Mouse (Mus musculus) bone marrow macrophage, adult 2 months (primary cell): ENCODE measurements at regions not wholly inside any gene's neighbourhood (a gene's known extent, or its start where the extent isn't known, plus 50 kb on each side); places are given as distances from the start of the nearest gene placed in this dataset.

ENCODE experiments used
- H3K27ac ChIP-seq: 2 replicates; pipeline ENCODE4 v1.5.1; 2012; ENCODE audit warnings: low read depth, low read length; ENCODE audit not compliant: insufficient read depth
- H3K4me1 ChIP-seq: 2 replicates; pipeline ENCODE4 v1.6.1; 2012; ENCODE audit warnings: low read length; ENCODE audit not compliant: control insufficient read depth, insufficient read depth
- H3K4me3 ChIP-seq: 2 replicates; pipeline ENCODE4 v1.5.1; 2012; ENCODE audit warnings: mild to moderate bottlenecking, low read length, moderate library complexity; ENCODE audit not compliant: insufficient read depth
- CTCF ChIP-seq: IDR thresholded peaks from 2 replicates; pipeline ENCODE4 v1.5.1; 2012; ENCODE audit warnings: low read depth, mild to moderate bottlenecking, low read length, moderate library complexity
- POLR2A ChIP-seq: IDR thresholded peaks from 2 replicates; pipeline ENCODE4 v1.6.1; 2012; ENCODE audit warnings: mild to moderate bottlenecking, low read depth, low read length, borderline replicate concordance

- TF ChIP-seq CTCF (no peak), POLR2A (no peak)
- Histone ChIP-seq H3K4me1 (peaks cover 4% of the 10 kb centered on the region), H3K27ac (no peak overlapping the region), H3K4me3 (no peak overlapping the region)
Measured at GRCm38 (mm10) chr15:36892576-36893205, 114.9 kb downstream of the Zfp706 start.

DNA sequence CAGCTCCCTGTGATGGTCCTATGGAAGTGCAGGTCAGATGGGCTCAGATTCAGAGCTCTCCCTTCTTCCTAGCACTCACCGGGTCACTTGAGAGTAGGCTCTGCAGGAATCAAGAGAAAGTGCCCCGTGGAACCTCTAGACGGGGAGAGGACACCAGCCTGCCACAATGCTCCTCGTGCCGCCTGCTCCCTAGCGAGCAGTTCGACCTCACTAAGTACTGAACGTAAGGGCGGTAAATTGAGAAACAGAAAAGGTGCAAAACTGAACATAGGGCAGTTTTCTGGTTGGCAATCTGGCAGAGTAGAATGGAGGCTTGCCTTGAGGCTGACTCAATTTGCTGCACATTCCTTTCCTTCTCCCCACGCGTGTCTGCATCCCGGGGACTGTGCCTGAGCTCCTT, 115.7 kb downstream of the Zfp706 start:
- H3K27ac ChIP-seq = no peak overlapping the region
- TF ChIP-seq CTCF (no peak), POLR2A (no peak)
- peaks cover 4% of the 10 kb centered on the region for H3K4me1 ChIP-seq
- no peak overlapping the region for H3K4me3 ChIP-seq

DNA sequence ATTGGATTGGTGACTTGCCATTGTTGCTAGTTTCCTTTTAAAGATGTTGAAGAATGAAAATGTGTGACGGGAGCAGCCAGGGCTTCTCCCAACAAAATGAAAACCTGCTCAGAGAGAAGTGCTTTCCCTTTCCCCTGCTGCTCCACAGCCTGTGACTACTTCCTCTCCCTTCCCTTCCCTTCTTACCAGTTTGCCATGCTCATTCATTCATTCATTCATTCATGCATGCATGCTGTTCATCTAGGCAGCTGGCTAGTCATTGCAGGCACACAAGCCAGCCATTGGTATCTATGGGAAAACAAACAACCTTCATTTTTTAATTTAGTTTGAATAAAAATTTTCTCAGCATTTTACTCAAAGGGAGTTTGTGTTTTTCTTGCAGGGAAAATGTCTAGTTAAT, 116.3 kb downstream of the Zfp706 start:
- H3K4me1 ChIP-seq = peaks cover 4% of the 10 kb centered on the region
- no peak overlapping the region for H3K4me3 ChIP-seq
- no peak for TF ChIP-seq CTCF
- TF ChIP-seq POLR2A = no peak
- no peak overlapping the region for H3K27ac ChIP-seq

DNA sequence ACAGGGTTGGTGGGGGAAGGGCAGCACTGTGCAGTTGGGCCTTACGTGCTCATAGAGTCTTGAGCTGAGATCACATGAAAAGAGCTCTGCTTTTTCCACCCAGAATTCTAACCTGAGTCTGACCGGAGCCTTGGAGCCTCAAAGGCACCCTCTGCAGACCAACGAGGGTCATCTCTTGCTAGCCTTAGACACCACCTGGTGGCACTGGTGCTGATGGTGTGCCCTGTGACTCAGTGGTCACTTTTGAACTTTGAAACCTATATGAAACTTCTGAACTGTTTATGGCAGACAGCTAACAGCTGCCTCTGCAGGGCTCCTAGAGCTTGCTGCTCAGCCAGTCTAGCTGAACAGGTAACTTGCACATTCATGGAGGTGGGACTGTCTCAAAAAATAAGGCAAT, 118.5 kb downstream of the Zfp706 start:
- TF ChIP-seq POLR2A (no peak), CTCF (no peak)

GRCm38 (mm10) chr15:36888351-36889069, 119.1 kb downstream of the Zfp706 start:
- no peak overlapping the region for H3K4me3 ChIP-seq
- TF ChIP-seq CTCF (no peak), POLR2A (no peak)
- no peak overlapping the region for H3K27ac ChIP-seq
- peaks cover 4% of the 10 kb centered on the region for H3K4me1 ChIP-seq

More for the DNA sequence above, 118.5 kb downstream of the Zfp706 start:
- H3K4me1 ChIP-seq = peaks cover 4% of the 10 kb centered on the region
- H3K4me3 ChIP-seq = no peak overlapping the region
- H3K27ac ChIP-seq = no peak overlapping the region

GRCm38 (mm10) chr15:36884671-36885365, 122.8 kb downstream of the Zfp706 start:
- H3K4me1 ChIP-seq = peaks cover 4% of the 10 kb centered on the region
- TF ChIP-seq POLR2A = no peak
- no peak for TF ChIP-seq CTCF
- no peak overlapping the region for H3K4me3 ChIP-seq
- H3K27ac ChIP-seq = no peak overlapping the region

DNA sequence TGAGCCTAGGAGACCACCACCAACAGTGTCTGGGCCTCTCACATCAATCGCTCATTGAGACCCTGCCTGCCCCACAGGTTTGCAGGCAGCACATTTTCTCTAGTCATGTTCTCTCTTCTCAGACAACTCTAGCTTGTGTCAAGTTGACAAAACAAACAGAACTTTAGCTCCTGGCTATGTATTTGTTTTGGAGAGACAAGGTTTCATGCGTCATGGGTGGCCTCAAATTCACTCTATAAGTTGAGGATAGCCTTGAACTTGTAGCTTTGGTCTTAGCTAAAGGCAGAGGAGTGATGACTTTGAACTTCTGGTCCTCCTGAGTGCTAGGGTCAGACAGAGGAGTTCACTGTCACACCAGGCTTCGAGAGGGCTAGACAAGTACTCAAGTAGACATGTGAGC, 123.5 kb downstream of the Zfp706 start:
- Histone ChIP-seq H3K4me3 (no peak overlapping the region), H3K27ac (no peak overlapping the region), H3K4me1 (peaks cover 9% of the 10 kb centered on the region)
- no peak for TF ChIP-seq POLR2A
- no peak for TF ChIP-seq CTCF

DNA sequence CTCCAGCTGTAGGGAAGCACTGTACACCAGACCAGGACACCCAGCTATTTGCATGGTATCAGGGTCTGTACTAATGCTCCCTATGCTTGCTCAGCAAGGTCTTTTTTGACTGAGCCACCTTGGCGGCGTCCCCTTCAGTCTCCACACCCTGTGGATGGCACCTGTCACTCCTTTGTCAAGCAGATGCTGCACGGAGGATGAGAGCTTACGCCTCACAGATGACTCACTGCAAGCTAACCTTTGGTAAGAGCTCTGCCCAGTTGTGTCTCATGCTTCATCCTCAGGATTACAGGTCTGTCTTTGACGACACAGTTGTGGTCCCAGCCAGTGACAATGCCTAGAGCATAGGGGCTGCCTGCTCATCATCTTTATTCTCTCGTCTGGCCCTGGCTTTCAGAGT, 124.4 kb downstream of the Zfp706 start:
- H3K4me1 ChIP-seq = peaks cover 10% of the 10 kb centered on the region
- no peak overlapping the region for H3K4me3 ChIP-seq
- no peak overlapping the region for H3K27ac ChIP-seq
- TF ChIP-seq POLR2A (no peak), CTCF (no peak)

DNA sequence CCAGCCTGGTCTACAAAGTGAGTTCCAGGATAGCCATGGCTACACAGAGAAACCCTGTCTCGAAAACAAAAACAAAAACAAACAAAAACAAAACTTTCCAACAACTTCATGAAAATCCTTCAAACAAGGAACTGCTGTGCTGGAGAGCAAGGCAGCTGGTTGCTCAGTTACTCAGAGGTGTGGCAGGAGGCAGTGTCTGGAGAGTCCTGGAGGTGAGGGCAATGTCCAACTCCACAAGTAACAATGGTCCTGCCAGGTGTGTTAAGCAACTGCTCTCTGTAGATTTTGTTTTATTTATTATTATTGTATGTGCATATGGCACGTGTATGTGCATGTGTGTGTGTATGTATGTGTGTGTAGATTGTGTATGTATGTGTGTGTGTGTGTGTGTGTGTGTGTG, 126.0 kb downstream of the Zfp706 start:
- Histone ChIP-seq H3K4me3 (no peak overlapping the region), H3K27ac (no peak overlapping the region), H3K4me1 (peaks cover 10% of the 10 kb centered on the region)
- TF ChIP-seq CTCF (no peak), POLR2A (no peak)

DNA sequence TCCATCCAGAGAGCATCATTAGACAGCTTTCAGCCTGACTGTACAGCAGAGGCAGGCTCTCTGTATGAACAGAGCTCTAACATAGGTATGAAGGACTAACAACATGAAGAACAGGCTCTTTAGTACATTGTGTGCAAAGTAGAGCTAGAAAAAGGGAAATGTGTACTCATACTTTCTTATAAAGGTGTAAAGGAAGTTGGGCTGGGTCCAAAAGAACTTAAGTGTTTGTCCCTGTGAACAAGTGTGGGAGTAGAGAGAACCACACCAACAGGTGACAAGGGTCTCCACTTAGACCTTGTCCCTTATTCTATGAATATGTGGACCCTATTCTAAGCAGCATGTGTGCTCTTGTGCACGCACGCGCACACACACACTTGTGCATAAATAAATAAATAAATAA, 127.0 kb downstream of the Zfp706 start:
- peaks cover 10% of the 10 kb centered on the region for H3K4me1 ChIP-seq
- TF ChIP-seq CTCF (no peak), POLR2A (no peak)
- H3K4me3 ChIP-seq = no peak overlapping the region
- H3K27ac ChIP-seq = no peak overlapping the region
